Mouse (Mus musculus) megakaryocyte, embryonic 14.5 days (primary cell): ENCODE data around the gene Ap3b1.

Experiments
- FLI1 ChIP-seq: IDR thresholded peaks from 2 replicates; pipeline ENCODE4 v1.6.1; 2012; ENCODE audit warnings: low read length, inconsistent platforms, mixed read lengths
- GATA1 ChIP-seq: IDR thresholded peaks from 3 replicates; pipeline ENCODE4 v1.6.1; 2012; ENCODE audit warnings: mixed read lengths, low read length, inconsistent platforms, borderline replicate concordance

DNA sequence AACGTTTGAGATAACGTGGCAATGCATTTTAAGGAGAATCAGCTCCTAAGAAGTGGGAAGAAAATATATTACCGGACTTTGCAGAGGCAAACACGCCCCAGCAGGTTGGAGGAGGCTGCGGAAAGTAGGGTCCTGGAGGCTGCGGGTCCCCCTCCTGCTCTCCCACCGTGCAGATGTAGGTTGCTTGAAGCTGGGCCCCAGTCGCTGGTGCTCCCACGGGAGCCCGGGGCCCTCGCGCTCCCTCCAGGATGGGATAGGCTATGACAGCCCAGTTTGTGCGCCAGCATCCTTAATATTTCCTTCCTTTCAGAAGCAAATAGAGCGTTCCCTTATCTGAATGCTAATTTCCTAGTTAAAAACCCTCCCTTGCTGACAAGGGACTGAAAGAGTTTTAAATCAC, 236.5 kb downstream of the Ap3b1 start:
- TF ChIP-seq GATA1 (no peak), FLI1 (no peak)
